Mouse (Mus musculus): ENCODE measurements around the gene Pigq. TPM values are rescaled to one million over a fixed set of nuclear protein-coding genes. Genes with fewer than 3 reads are reported as not detected.

Gene Pigq
- polyA plus RNA-seq, 1 experiment from 2014 or later: 156 TPM

DNA sequence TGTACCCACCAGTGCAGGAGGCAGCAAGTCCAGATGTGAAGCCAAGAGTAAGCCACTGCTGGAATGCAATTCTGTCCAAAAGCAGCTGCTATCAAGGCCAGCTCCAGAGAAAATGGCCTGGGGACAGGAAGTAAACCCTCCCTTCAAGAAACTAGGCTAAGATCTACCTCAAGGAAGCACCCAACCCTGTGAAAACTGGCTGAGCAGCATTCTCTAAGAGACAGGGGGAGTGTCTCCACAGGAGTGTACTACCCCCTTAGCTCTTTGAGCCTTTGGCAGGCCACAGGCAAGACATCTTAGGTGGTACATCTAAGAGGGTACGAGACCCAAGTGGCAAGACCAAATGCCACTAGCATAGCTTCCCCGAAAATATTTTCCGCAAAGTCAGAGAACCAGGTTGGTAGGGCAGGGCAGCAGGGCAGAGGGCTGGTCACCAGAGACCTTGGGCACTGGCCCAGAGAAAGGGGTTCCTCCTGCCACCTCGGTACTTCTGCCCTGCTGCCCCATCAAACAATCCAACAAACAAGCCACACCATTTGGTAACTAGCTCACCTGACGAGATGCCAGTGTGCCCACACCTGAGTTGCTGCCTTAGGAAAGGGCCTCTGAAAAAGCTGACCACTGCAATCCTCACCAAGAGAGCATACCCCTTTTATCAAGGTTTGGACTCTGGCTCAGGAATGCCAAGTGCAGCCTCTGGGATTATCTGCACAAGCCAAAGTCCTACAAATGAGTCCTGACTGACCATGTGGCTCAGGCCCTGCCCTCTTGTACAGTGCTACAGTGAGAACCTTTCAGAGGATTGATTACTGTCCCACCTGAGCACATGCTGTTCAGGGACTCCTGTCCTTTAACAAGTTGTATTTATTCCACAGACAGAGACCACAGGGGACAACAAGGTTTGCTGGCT is 35.3 kb upstream of the Pigq start:
- no peak overlapping the region for H3K4me2 ChIP-seq
- no peaks in the 10 kb centered on the region for H3K9me3 ChIP-seq (replicated peaks)
- 77% methylated on average over 5 of the region's 5 CpGs for WGBS (ENCODE audit: insufficient replicate concordance)
- 0 out of 2 replicates have a peak, but pooled peaks cover 3% of the 10 kb centered on the region for H3K36me3 ChIP-seq (replicated peaks)
- H3K9ac ChIP-seq: peak overlapping the region; percentile 8; the same call in 1 of the 2 replicates
- H3K27ac ChIP-seq (replicated peaks): no peak overlapping the region
- H3K4me3 ChIP-seq (replicated peaks): no peak overlapping the region
- no peaks in the 10 kb centered on the region for H3K27me3 ChIP-seq
- H3K4me1 ChIP-seq (replicated peaks): peaks cover 70% of the 10 kb centered on the region
- ATAC-seq (ENCODE audit: insufficient read depth): peak; percentile 38

DNA sequence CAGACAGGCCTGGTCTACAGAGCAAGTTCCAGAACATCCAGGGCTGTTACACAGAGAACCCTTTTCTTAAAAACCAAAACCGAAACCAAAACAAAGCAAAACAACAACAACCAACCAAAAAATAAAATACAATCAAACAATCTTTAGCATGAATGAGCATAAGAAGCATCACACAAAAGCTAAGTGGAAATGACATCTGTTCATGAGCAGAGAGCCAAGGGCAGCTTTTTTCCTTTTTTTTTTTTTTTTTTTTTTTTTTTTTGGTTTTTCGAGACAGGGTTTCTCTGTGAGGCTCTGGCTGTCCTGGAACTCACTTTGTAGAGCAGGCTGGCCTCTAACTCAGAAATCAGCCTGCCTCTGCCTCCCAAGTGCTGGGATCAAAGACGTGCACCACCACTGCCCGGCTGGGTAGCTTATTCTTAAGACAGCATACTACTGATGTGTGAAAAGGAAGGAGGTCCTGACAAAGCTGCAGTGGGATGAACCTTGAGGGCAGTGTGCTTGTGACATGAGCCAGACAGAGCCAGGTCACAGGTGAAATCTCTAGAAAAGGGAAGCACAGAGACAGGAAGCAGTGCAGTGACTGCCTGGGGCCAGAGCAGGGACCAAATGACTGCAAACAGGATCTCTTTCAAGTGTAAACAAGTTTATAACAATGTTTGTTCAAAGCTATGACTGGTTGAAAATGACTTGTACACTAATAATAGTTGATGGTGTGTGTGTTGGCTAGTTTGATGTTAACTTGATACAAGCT is 26.4 kb upstream of the Pigq start:
- no peaks in the 10 kb centered on the region for H3K27me3 ChIP-seq
- no peak for ATAC-seq (ENCODE audit: insufficient read depth)
- H3K9me3 ChIP-seq (replicated peaks): no peaks in the 10 kb centered on the region
- whole genome bisulfite sequencing (ENCODE audit: insufficient replicate concordance): 71% methylated on average over 4 of the region's 4 CpGs
- H3K36me3 ChIP-seq (replicated peaks): peaks cover 10% of the 10 kb centered on the region; the same call in 1 of the 2 replicates
- H3K27ac ChIP-seq (replicated peaks): peak overlapping the region; percentile 61
- H3K4me1 ChIP-seq (replicated peaks): peaks cover 47% of the 10 kb centered on the region
- H3K4me3 ChIP-seq (replicated peaks): no peak overlapping the region
- H3K9ac ChIP-seq: no peak overlapping the region
- H3K4me2 ChIP-seq: no peak overlapping the region

DNA sequence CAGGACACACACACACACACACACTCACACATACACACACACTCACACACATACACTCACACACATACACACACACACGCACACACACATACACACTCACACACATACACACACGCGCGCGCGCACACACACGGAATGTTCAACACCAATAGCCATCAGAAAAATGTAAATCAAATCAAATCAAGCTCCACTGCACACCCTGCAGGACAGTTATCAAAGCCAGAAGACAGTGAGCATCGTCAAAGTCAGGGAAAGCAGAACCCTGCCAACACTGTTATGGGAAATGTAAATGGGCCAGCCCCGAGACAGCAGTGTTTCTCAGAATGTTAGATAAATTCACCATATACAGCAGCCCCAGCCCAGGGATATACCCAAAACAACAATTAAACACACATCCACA is 25.7 kb upstream of the Pigq start:
- Histone ChIP-seq H3K4me3 (replicated peaks) (no peak overlapping the region), H3K4me2 (no peak overlapping the region), H3K4me1 (replicated peaks) (peaks cover 47% of the 10 kb centered on the region), H3K27me3 (no peaks in the 10 kb centered on the region), H3K9me3 (replicated peaks) (no peaks in the 10 kb centered on the region), H3K27ac (replicated peaks) (peak overlapping the region; percentile 61), H3K9ac (no peak overlapping the region), H3K36me3 (replicated peaks) (peaks cover 10% of the 10 kb centered on the region; the same call in 1 of the 2 replicates)
- no peak for ATAC-seq (ENCODE audit: insufficient read depth)
- 83% methylated on average over 9 of the region's 9 CpGs for WGBS (ENCODE audit: insufficient replicate concordance)

DNA sequence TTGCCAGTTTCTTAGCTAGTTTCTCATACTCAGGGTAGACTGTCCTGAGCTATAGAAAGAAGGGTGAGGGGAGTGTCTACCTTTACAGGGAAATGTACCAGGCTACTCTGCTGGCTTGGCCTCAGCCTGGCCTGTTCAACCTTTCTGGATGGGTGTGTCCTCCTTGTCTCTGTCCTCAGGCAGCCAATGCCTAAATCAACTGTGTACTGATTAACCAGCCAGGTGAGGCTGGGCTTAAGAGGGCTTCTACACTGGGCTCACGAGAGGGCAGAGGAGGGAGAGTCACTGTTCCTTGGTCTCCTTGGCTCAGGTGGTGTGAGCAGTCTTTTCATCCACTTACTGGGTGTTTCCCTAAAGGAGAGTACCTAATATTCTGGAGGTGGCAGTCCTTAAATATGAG is 23.4 kb upstream of the Pigq start:
- Histone ChIP-seq H3K4me3 (replicated peaks) (no peak overlapping the region), H3K9me3 (replicated peaks) (no peaks in the 10 kb centered on the region), H3K27ac (replicated peaks) (peak overlapping the region; percentile 61), H3K4me2 (peak overlapping the region; percentile 7), H3K9ac (peak overlapping the region; percentile 19; the same call in 1 of the 2 replicates), H3K4me1 (replicated peaks) (peaks cover 64% of the 10 kb centered on the region), H3K36me3 (replicated peaks) (peaks cover 32% of the 10 kb centered on the region), H3K27me3 (no peaks in the 10 kb centered on the region)
- ATAC-seq (ENCODE audit: insufficient read depth): peak; percentile 71
- WGBS (ENCODE audit: insufficient replicate concordance): 38% methylated on average over 1 of the region's 1 CpGs

DNA sequence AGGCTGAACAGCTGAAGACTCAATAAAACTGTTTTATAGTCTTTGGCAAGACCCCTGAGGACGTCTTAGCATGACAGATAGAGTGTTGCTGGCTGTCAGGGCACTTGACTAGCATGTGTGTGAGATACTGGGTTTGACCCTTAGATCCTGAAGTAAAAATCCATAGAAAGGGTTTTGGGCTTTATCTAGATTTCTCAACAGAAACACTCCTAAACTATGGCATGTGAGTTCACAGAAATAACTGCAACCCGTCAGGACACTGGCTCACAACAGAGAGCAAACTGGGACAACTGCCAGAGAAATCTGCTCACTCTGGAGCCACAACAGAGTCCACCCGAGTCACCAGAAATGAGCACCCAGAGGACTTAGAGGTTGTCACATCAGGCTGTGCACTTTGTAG is 22.9 kb upstream of the Pigq start:
- ATAC-seq (ENCODE audit: insufficient read depth): 0 out of 2 replicates have a peak, but pooled peaks have one; percentile 8
- Histone ChIP-seq H3K4me2 (peak overlapping the region; percentile 7; the same call in 1 of the 2 replicates), H3K36me3 (replicated peaks) (peaks cover 36% of the 10 kb centered on the region), H3K27ac (replicated peaks) (peak overlapping the region; percentile 61), H3K9me3 (replicated peaks) (no peaks in the 10 kb centered on the region), H3K27me3 (no peaks in the 10 kb centered on the region), H3K4me3 (replicated peaks) (no peak overlapping the region), H3K9ac (peak overlapping the region; percentile 19; the same call in 1 of the 2 replicates), H3K4me1 (replicated peaks) (peaks cover 70% of the 10 kb centered on the region)
- 54% methylated on average over 3 of the region's 3 CpGs for WGBS (ENCODE audit: insufficient replicate concordance)

DNA sequence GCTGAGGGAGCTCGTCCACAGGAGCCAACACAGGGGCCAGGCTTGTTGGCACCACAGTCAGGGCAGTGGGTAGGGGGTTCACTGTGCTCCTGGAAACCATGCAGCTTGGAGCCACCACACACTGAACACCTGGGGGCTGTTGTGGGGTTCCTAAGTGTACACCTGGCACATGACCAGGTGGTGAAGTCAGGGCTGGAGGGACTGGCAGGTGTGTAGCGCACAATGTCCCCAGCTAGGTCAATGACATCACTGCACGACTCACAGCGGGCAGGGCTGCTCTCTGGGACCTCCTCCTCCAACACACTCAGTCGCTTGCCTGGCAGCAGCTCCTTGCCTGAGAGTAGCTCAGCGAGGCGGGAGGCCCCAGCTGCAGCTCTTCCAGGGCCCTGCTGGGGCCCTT is 19.5 kb upstream of the Pigq start:
- no peaks in the 10 kb centered on the region for H3K27me3 ChIP-seq
- H3K4me3 ChIP-seq (replicated peaks): no peak overlapping the region
- WGBS (ENCODE audit: insufficient replicate concordance): 81% methylated on average over 7 of the region's 7 CpGs
- peak overlapping the region; percentile 95 for H3K27ac ChIP-seq (replicated peaks)
- H3K4me1 ChIP-seq (replicated peaks): peaks cover 81% of the 10 kb centered on the region
- H3K9me3 ChIP-seq (replicated peaks): no peaks in the 10 kb centered on the region
- H3K4me2 ChIP-seq: no peak overlapping the region; the same call in 1 of the 2 replicates
- peaks cover 53% of the 10 kb centered on the region for H3K36me3 ChIP-seq (replicated peaks)
- no peak for ATAC-seq (ENCODE audit: insufficient read depth)
- peak overlapping the region; percentile 18; the same call in 1 of the 2 replicates for H3K9ac ChIP-seq

DNA sequence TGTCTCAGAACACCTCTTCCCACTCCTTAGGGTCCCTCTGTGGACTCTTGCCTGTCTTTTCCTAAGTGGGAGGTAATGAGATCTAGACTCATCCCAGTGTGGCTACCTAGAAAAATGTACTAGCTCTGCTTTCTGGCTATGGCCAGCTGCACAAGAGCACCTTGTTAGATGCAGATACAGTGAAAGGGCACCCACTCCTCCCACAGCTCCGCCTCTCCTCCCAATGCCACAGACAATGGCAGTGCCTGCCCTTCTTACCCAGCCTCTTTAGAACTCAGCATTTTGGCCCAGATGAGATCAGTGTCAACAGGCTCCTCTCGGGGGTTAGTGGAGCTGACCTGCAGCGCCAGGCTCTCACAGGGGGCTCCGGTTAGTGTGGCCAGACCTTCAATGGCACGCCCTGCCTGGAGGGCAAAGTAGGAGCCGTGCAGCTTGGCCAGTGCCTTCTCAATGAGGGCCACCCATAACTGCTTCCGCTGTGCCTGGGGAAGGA is 17.7 kb upstream of the Pigq start:
- Histone ChIP-seq H3K27me3 (no peaks in the 10 kb centered on the region), H3K4me2 (peak overlapping the region; percentile 78), H3K36me3 (replicated peaks) (peaks cover 69% of the 10 kb centered on the region), H3K4me1 (replicated peaks) (peaks cover 67% of the 10 kb centered on the region), H3K9me3 (replicated peaks) (no peaks in the 10 kb centered on the region), H3K9ac (peak overlapping the region; percentile 71), H3K27ac (replicated peaks) (peak overlapping the region; percentile 95), H3K4me3 (replicated peaks) (peak overlapping the region; percentile 60)
- 78% methylated on average over 7 of the region's 7 CpGs for WGBS (ENCODE audit: insufficient replicate concordance)
- no peak for ATAC-seq (ENCODE audit: insufficient read depth)

DNA sequence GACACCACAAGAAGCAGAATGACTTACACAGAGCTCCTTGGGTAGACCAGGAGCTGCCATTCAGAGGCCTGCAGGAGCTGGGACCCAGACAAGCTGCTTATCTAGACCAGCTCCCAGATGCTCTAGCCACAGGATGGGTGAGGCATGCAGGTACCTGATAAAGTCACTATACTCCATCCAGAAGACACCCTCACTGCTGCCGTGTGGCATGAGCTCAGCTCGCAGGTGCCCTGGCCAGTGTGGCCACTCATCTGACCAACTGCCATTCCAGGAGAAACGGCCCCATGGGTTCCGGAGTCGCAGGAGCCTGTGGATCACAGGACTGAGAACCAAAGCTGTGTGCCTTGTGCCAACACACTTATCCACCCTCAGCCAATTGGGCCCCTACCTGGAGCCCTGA is 16.8 kb upstream of the Pigq start:
- H3K4me1 ChIP-seq (replicated peaks): peaks cover 59% of the 10 kb centered on the region
- 31% methylated on average over 5 of the region's 5 CpGs for WGBS (ENCODE audit: insufficient replicate concordance)
- peak overlapping the region; percentile 78 for H3K4me2 ChIP-seq

DNA sequence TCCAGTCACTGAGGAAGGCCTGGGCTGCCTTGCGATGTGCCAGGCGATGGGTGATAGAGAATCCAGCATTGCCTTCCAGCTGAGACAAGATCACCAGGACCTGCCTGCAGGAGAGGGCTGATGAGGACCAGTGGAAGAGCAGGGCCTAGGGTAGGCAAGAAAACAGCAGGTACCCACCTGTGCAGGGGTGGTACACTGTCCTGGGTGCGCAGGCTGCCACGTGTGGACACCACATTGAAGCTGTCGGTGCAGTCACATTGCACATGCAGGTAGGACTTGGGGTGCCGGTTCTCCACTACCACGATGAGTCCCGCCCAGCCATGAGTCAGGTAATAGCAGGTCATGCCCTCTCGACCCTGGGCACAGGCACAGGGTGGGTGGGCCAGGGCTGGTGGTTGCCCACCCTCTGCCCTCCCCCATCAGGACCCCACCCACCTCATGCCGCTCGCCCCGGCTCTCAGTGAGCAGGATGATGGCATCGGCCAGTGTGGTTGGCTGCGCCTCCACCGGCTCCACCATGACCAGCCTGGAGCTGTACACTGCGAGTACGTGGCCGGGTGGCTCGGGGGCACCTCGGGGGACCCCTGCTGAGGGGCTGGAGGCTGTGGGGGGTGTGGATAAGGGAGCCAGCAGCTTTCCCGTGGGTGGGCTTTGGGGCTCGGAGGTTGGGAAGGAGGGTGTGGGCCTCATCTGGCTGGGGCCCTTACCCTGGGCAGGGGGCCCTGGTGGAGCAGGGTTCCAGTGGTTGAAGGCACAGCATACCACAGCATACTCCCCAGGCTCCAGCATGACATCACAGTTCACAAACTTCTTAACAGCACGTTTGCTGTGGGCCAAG is 15.1 kb upstream of the Pigq start:
- H3K4me2 ChIP-seq: no peak overlapping the region
- no peaks in the 10 kb centered on the region for H3K27me3 ChIP-seq
- peaks cover 61% of the 10 kb centered on the region for H3K4me1 ChIP-seq (replicated peaks)
- WGBS (ENCODE audit: insufficient replicate concordance): 85% methylated on average over 23 of the region's 23 CpGs
- H3K9me3 ChIP-seq (replicated peaks): no peaks in the 10 kb centered on the region
- ATAC-seq (ENCODE audit: insufficient read depth): no peak
- H3K4me3 ChIP-seq (replicated peaks): no peak overlapping the region
- H3K36me3 ChIP-seq (replicated peaks): peaks cover 54% of the 10 kb centered on the region
- H3K27ac ChIP-seq (replicated peaks): peak overlapping the region; percentile 95
- H3K9ac ChIP-seq: peak overlapping the region; percentile 52; the same call in 1 of the 2 replicates

More for the DNA sequence above, 16.8 kb upstream of the Pigq start:
- H3K27ac ChIP-seq (replicated peaks): peak overlapping the region; percentile 95
- peak overlapping the region; percentile 60 for H3K4me3 ChIP-seq (replicated peaks)
- peak; percentile 98 for ATAC-seq (ENCODE audit: insufficient read depth)
- no peaks in the 10 kb centered on the region for H3K27me3 ChIP-seq
- peak overlapping the region; percentile 71 for H3K9ac ChIP-seq
- peaks cover 63% of the 10 kb centered on the region for H3K36me3 ChIP-seq (replicated peaks)
- no peaks in the 10 kb centered on the region for H3K9me3 ChIP-seq (replicated peaks)

DNA sequence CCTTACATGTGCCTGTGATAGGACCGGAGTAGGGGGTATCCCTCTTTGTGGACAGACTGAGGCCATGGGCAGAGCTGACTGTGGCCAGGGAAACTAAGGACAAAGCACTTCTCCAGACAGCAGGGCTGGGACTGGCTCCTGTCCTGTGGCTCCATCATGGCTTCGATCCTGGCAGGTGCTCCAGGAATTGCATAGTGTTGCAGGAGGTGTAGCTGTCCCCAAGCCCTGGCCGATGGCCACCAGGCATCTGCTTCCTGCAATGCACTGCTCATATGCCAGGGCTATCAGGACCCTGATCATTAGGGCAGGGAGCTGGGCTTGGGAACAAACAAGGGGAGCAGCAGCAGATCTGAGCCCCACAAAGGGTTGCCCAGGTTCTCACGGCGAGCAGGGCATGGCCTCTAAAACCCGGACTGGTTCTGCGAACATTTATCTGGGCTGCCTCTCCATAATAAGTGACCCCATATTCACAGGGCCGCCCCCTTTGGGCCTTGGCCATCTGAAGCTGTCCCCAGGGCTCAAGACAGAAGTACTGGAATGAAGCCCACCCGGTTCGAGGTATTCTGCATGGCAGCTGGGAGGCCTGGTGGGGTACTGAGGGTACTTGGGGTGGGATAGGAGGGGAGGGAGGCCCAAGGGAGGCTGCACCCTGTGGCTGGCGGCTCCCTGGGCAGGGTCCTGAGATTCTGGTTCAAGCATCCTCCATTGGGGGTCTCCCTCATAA is 14.2 kb upstream of the Pigq start:
- no peak for ATAC-seq (ENCODE audit: insufficient read depth)
- Histone ChIP-seq H3K4me2 (no peak overlapping the region), H3K27ac (replicated peaks) (peak overlapping the region; percentile 10; the same call in 1 of the 2 replicates), H3K4me1 (replicated peaks) (peaks cover 52% of the 10 kb centered on the region), H3K27me3 (peaks cover 7% of the 10 kb centered on the region), H3K9ac (no peak overlapping the region), H3K4me3 (replicated peaks) (no peak overlapping the region), H3K9me3 (replicated peaks) (no peaks in the 10 kb centered on the region), H3K36me3 (replicated peaks) (peaks cover 44% of the 10 kb centered on the region)
- WGBS (ENCODE audit: insufficient replicate concordance): 88% methylated on average over 11 of the region's 11 CpGs
